Mouse (Mus musculus) kidney, adult 2 months (tissue): ENCODE results near the gene Slc48a1.

Source experiments
- CTCF ChIP-seq: fragments of 200-500 bp; conservative IDR thresholded peaks from 2 replicates; pipeline ENCODE4 v1.5.1; 2011; ENCODE audit warnings: low read depth, mild to moderate bottlenecking, control low read depth, low read length, moderate library complexity, mixed read lengths; ENCODE audit not compliant: insufficient read depth, insufficient read length
- POLR2A ChIP-seq: fragments of 200-500 bp; IDR thresholded peaks from one replicate; pipeline ENCODE4 v1.6.1; 2011; ENCODE audit warnings: low read depth, low read length, control low read depth

GRCm38 (mm10) chr15:97766594-97767279 lies 11.6 kb upstream of the Slc48a1 start:
- TF ChIP-seq POLR2A (peak; percentile 56), CTCF (no peak)
